Mouse (Mus musculus): ENCODE data around the gene Rnf4.

DNA sequence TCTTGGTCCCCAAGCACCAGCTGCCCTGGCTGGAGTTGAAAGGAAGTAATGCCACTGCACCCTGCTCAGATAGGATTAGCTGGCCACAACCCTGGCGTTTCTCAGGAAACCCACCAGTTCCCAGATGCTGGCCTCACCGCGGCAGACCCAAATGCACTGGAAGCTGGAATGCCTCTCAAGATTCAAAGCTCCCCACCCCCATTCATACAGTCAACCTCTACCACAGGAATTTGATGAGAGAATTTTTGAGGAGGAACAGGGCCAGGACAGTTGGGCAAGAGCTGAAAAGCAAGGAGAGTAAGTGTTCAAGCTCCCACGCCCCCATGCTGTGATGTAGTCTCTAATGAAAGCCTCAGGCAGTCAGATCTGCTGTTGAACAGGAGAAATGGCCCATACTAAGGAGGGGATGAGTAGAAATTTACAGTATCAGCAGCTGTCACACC lies 9.8 kb upstream of the Rnf4 start:
- TF ChIP-seq E2F4 (IDR thresholded peaks at IDR 0.05; ENCODE audit: borderline replicate concordance, low read depth, low read length) = no peak
- TF ChIP-seq CTCF (IDR thresholded peaks at IDR 0.05 in 2 of 3, conservative IDR thresholded peaks at IDR 0.05 in 1 of 3; ENCODE audit: control insufficient read depth in 1 of 3, insufficient read depth in 1 of 3, low read depth in 2 of 3, low read length in 3 of 3, poor library complexity in 1 of 3, severe bottlenecking in 1 of 3) = no peak
- no peak for TF ChIP-seq POLR2A (IDR thresholded peaks at IDR 0.05; ENCODE audit: control insufficient read depth in 1 of 2, insufficient read depth in 1 of 2, low read depth in 1 of 2, low read length in 2 of 2, poor library complexity in 1 of 2)
- TF ChIP-seq GABPA (IDR thresholded peaks at IDR 0.05; ENCODE audit: low read depth, low read length) = no peak
- TF ChIP-seq HCFC1 (IDR thresholded peaks at IDR 0.05; ENCODE audit: low read depth, low read length) = no peak
- no peak for TF ChIP-seq EP300 (IDR thresholded peaks at IDR 0.05; ENCODE audit: low read depth in 1 of 2, low read length in 2 of 2)
- TF ChIP-seq BHLHE40 (IDR thresholded peaks at IDR 0.05; ENCODE audit: borderline replicate concordance, low read depth, low read length) = no peak
- no peak for TF ChIP-seq TBP (IDR thresholded peaks at IDR 0.05; ENCODE audit: low read depth, low read length)
- no peak for TF ChIP-seq TAL1 (IDR thresholded peaks at IDR 0.05; ENCODE audit: low read length)
- no peak for TF ChIP-seq USF2 (IDR thresholded peaks at IDR 0.05; ENCODE audit: borderline replicate concordance in 1 of 2, insufficient read depth in 1 of 2, low read depth in 1 of 2, low read length in 2 of 2)
- TF ChIP-seq GATA1 (IDR thresholded peaks at IDR 0.05; ENCODE audit: low read depth, low read length) = no peak
